Mouse (Mus musculus) kidney, adult 2 months (tissue): ENCODE measurements around the gene Rexo1.

Experiments
- CTCF ChIP-seq: fragments of 200-500 bp; conservative IDR thresholded peaks from 2 replicates; pipeline ENCODE4 v1.5.1; 2011; ENCODE audit warnings: low read depth, mild to moderate bottlenecking, control low read depth, low read length, moderate library complexity, mixed read lengths; ENCODE audit not compliant: insufficient read depth, insufficient read length
- POLR2A ChIP-seq: fragments of 200-500 bp; IDR thresholded peaks from one replicate; pipeline ENCODE4 v1.6.1; 2011; ENCODE audit warnings: low read depth, low read length, control low read depth

DNA sequence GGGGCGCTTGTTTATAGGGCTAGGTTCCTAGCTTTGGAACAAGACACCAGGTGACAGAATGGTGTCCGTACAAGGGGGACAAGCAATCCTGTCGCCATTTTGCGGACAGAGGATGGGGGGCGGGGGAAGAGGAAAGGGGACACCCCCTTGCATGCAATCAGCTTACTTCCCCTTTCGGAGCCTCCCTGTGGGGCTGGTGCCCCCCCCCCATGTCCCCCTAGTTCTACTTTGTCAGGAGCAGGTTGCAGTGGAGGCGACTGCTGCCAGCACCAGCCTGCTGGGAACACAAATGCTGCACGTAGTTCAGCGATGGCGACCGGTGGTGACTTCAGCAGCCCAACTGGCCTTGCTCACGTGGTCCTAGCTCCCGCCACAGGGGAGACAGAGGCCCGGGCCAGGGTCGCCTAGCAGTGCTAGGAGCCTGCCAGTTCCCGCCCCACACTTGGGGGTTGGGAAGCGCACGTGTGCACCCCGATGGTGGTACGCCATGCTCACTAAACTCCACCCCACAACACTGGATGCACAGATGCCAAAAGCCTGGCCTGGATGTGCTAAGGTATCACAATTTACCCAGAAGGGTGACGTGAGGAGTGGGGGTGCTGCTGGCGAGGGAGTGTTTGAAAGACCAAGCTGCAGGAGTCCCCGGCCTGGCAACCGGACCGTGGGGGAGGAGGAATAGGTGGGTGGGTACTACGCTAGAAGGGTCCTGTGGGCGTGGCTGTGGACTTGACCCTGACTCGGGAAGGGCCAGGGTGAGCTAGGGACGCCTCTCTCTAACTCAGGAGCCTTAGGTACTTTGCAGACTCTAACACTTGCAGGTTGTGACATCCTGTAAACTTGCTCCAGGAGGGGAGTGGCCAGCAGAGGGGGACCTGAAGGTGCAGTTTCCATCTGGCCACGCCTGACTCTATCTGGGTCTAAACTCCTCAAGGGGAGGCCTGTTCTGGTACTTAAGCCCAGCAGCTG, 9.8 kb upstream of the Rexo1 start:
- TF ChIP-seq CTCF (no peak), POLR2A (no peak)
